ENCODE assay signal across 13 mouse cellular contexts in genomic region chr16:21857126-21857644, GRCm38 (mm10).
DNase-seq lines count a peak whose midpoint lies in the region; ATAC-seq lines count a peak whose summit lies in the region.
"Had no signal": no experiment of that assay in that cellular context is flagged by ENCODE, and none has a peak within 500 bp of the region (broad histone marks: within the 10 kb centered on the region; RNA-seq: fewer than 3 reads in every experiment).

No protein-coding gene starts in this region.

- H3K9me3 ChIP-seq in forebrain, embryonic 14.5 days (replicated peaks; ENCODE audit: control insufficient read depth, low read length), result no peaks in the 10 kb centered on the region
- no peaks in the 10 kb centered on the region; the same call in 1 of the 2 replicates for H3K9me3 ChIP-seq in forebrain, embryonic 16.5 days (ENCODE audit: control insufficient read depth, low read length)
- no peaks in the 10 kb centered on the region for H3K9me3 ChIP-seq in midbrain, embryonic 10.5 days (replicated peaks)
- no peaks in the 10 kb centered on the region for H3K9me3 ChIP-seq in midbrain, embryonic 16.5 days (replicated peaks; ENCODE audit: control insufficient read depth, low read length, poor library complexity, severe bottlenecking)
- no peaks in the 10 kb centered on the region for H3K9me3 ChIP-seq in limb, embryonic 10.5 days (replicated peaks)
- H3K9me3 ChIP-seq: lung, embryonic 15.5 days had no signal

- H3K36me3 ChIP-seq in forebrain, embryonic 14.5 days (ENCODE audit: control insufficient read depth, insufficient read depth, low read length), result no peaks in the 10 kb centered on the region
- H3K36me3 ChIP-seq in forebrain, embryonic 16.5 days (ENCODE audit: control insufficient read depth, insufficient read depth), result no peaks in the 10 kb centered on the region
- H3K36me3 ChIP-seq in midbrain, embryonic 10.5 days, result no peaks in the 10 kb centered on the region
- no peaks in the 10 kb centered on the region for H3K36me3 ChIP-seq in midbrain, embryonic 16.5 days (ENCODE audit: control insufficient read depth, insufficient read depth, low read length)
- H3K36me3 ChIP-seq in limb, embryonic 10.5 days, result no peaks in the 10 kb centered on the region
- H3K36me3 ChIP-seq: lung, embryonic 15.5 days had no signal

- ATAC-seq in forebrain, embryonic 14.5 days, result 0 out of 2 replicates have a peak, but pooled peaks have one; percentile 13
- no peak for ATAC-seq in forebrain, embryonic 16.5 days
- ATAC-seq in midbrain, embryonic 16.5 days, result no peak

- no peak overlapping the region for H3K27ac ChIP-seq in forebrain, embryonic 14.5 days (ENCODE audit: low read depth, low read length)
- H3K27ac ChIP-seq in forebrain, embryonic 16.5 days (ENCODE audit: low read length), result no peak overlapping the region
- H3K27ac ChIP-seq in midbrain, embryonic 10.5 days (replicated peaks), result 0 out of 2 replicates have a peak overlapping the region, but pooled peaks have one; percentile 2
- H3K27ac ChIP-seq in midbrain, embryonic 16.5 days (ENCODE audit: low read length), result no peak overlapping the region
- H3K27ac ChIP-seq in limb, embryonic 10.5 days, result 0 out of 2 replicates have a peak overlapping the region, but pooled peaks have one; percentile 59
- H3K27ac ChIP-seq: gastrocnemius, adult 2 months; kidney, postnatal 0 days; lung, embryonic 15.5 days had no signal

- H3K27me3 ChIP-seq in forebrain, embryonic 14.5 days (replicated peaks; ENCODE audit: control insufficient read depth, insufficient read depth, low read length), result no peaks in the 10 kb centered on the region
- H3K27me3 ChIP-seq in forebrain, embryonic 16.5 days (replicated peaks; ENCODE audit: control insufficient read depth, insufficient read depth, low read length), result no peaks in the 10 kb centered on the region
- H3K27me3 ChIP-seq in midbrain, embryonic 10.5 days (ENCODE audit: low read depth, poor library complexity, severe bottlenecking), result no peaks in the 10 kb centered on the region
- H3K27me3 ChIP-seq in midbrain, embryonic 16.5 days (ENCODE audit: control insufficient read depth, insufficient read depth, low read depth, low read length), result no peaks in the 10 kb centered on the region
- no peaks in the 10 kb centered on the region for H3K27me3 ChIP-seq in limb, embryonic 10.5 days (ENCODE audit: low read depth, poor library complexity, severe bottlenecking)
- H3K27me3 ChIP-seq: lung, embryonic 15.5 days had no signal

- 35% methylated on average over 4 of the region's 4 CpGs for WGBS in forebrain, embryonic 14.5 days
- WGBS in forebrain, embryonic 16.5 days, result 32% methylated on average over 4 of the region's 4 CpGs
- WGBS in midbrain, embryonic 10.5 days, result 55% methylated on average over 4 of the region's 4 CpGs
- 35% methylated on average over 4 of the region's 4 CpGs for WGBS in midbrain, embryonic 16.5 days
- WGBS in limb, embryonic 10.5 days, result 66% methylated on average over 4 of the region's 4 CpGs

- H3K4me1 ChIP-seq in forebrain, embryonic 14.5 days (ENCODE audit: control insufficient read depth, insufficient read depth, low read length), result no peaks in the 10 kb centered on the region; the same call in none of the 2 replicates
- peaks cover 28% of the 10 kb centered on the region for H3K4me1 ChIP-seq in forebrain, embryonic 16.5 days (replicated peaks; ENCODE audit: control insufficient read depth, insufficient read depth, low read length)
- peaks cover 50% of the 10 kb centered on the region for H3K4me1 ChIP-seq in midbrain, embryonic 10.5 days
- peaks cover 26% of the 10 kb centered on the region for H3K4me1 ChIP-seq in midbrain, embryonic 16.5 days (ENCODE audit: control insufficient read depth, insufficient read depth, low read length)
- peaks cover 28% of the 10 kb centered on the region for H3K4me1 ChIP-seq in limb, embryonic 10.5 days
- H3K4me1 ChIP-seq: lung, embryonic 15.5 days had no signal

- no peak overlapping the region for H3K4me2 ChIP-seq in forebrain, embryonic 14.5 days (ENCODE audit: low read length)
- H3K4me2 ChIP-seq in forebrain, embryonic 16.5 days (ENCODE audit: low read length), result no peak overlapping the region
- H3K4me2 ChIP-seq in midbrain, embryonic 16.5 days (ENCODE audit: low read length), result no peak overlapping the region
- H3K4me2 ChIP-seq: lung, embryonic 15.5 days had no signal

- intact Hi-C loops in left cerebral cortex, postnatal 10 days (cut with DNase I), result no loop called here

- no peak overlapping the region for H3K9ac ChIP-seq in forebrain, embryonic 14.5 days (ENCODE audit: low read length)
- no peak overlapping the region for H3K9ac ChIP-seq in forebrain, embryonic 16.5 days (replicated peaks; ENCODE audit: low read depth, low read length)
- H3K9ac ChIP-seq in midbrain, embryonic 16.5 days (ENCODE audit: low read depth, low read length), result no peak overlapping the region
- H3K9ac ChIP-seq: lung, embryonic 15.5 days had no signal

- H3K4me3 ChIP-seq in forebrain, embryonic 14.5 days (ENCODE audit: low read depth, low read length), result no peak overlapping the region
- H3K4me3 ChIP-seq in forebrain, embryonic 16.5 days (replicated peaks; ENCODE audit: low read length), result no peak overlapping the region
- no peak overlapping the region for H3K4me3 ChIP-seq in midbrain, embryonic 10.5 days
- no peak overlapping the region for H3K4me3 ChIP-seq in midbrain, embryonic 16.5 days (ENCODE audit: low read depth, low read length)
- H3K4me3 ChIP-seq in limb, embryonic 10.5 days, result no peak overlapping the region
- H3K4me3 ChIP-seq: gastrocnemius, adult 2 months; lung, embryonic 15.5 days had no signal

- no peak for DNase-seq in forebrain, embryonic 14.5 days (ENCODE audit: low spot score)
- no peak for DNase-seq in midbrain, embryonic 10.5 days (ENCODE audit: low spot score)
- no peak for DNase-seq in limb, embryonic 10.5 days (ENCODE audit: low spot score)
- DNase-seq in left cerebral cortex, postnatal 10 days (ENCODE audit: extremely low spot score in 1 of 2, low spot score in 2 of 2), result no peak
- no peak for DNase-seq in lung, postnatal 14 days
- DNase-seq in frontal cortex, postnatal 25 days (ENCODE audit: low spot score in 2 of 2), result no peak
- DNase-seq: cerebellum, postnatal 25 days; gastrocnemius, adult 2 months; heart, postnatal 10 days had no signal

Comparison
In these comparisons a context has a peak if more than half of its experiments do, and no peak if none do; other contexts are left out.
1. H3K27ac ChIP-seq: peak in midbrain, embryonic 10.5 days (single experiment) and limb, embryonic 10.5 days (single experiment); none in forebrain, embryonic 14.5 days (single experiment), forebrain, embryonic 16.5 days (single experiment) and midbrain, embryonic 16.5 days (single experiment).